Mouse (Mus musculus): ENCODE results near the gene Spns1. TPM values are rescaled to one million over a fixed set of nuclear protein-coding genes. Genes with fewer than 3 reads are reported as not detected.

The Spns1 gene
- polyA plus RNA-seq, 1 experiment from 2014 or later, result 41.1 TPM

Small RNA genes lying within 50 kb of the gene (microRNA-seq; reads per million reads assigned to microRNA genes)
- gene Mir7058, result not detected

Other genes with a start within 250 kb of the Spns1 start
- gene Xpo6, start 176.9 kb downstream of the Spns1 start, polyA plus RNA-seq (2015; fragmentation: Nextera tagmentation; extraction: Ambion mirVana), result 27.6 and 31.5 TPM in 2 replicates
- 12.1 and 13.6 TPM in 2 replicates for gene Sbk1, start 104.8 kb downstream of the Spns1 start, polyA plus RNA-seq (2015; fragmentation: Nextera tagmentation; extraction: Ambion mirVana)
- 17.4 and 51.1 TPM in 2 replicates for gene Lat, start 7.9 kb downstream of the Spns1 start, polyA plus RNA-seq (2015; fragmentation: Nextera tagmentation; extraction: Ambion mirVana)
- 1.4 TPM in 2 replicates for gene Nfatc2ip, start 19.3 kb upstream of the Spns1 start, polyA plus RNA-seq (2015; fragmentation: Nextera tagmentation; extraction: Ambion mirVana)
- 0.05 and 0.09 TPM in 2 replicates for gene Cd19, start 37.4 kb upstream of the Spns1 start, polyA plus RNA-seq (2015; fragmentation: Nextera tagmentation; extraction: Ambion mirVana)
- 22.1 and 22.2 TPM in 2 replicates for gene Rabep2, start 51.3 kb upstream of the Spns1 start, polyA plus RNA-seq (2015; fragmentation: Nextera tagmentation; extraction: Ambion mirVana)
- gene Atp2a1, start 85.7 kb upstream of the Spns1 start, polyA plus RNA-seq (2015; fragmentation: Nextera tagmentation; extraction: Ambion mirVana), result 1.4 and 6.4 TPM in 2 replicates
- gene Sh2b1, start 98.0 kb upstream of the Spns1 start, polyA plus RNA-seq (2015; fragmentation: Nextera tagmentation; extraction: Ambion mirVana), result 44.3 and 46.0 TPM in 2 replicates
- 224 and 229 TPM in 2 replicates for gene Tufm, start 109.9 kb upstream of the Spns1 start, polyA plus RNA-seq (2015; fragmentation: Nextera tagmentation; extraction: Ambion mirVana)
- 29.7 and 30.6 TPM in 2 replicates for gene Atxn2l, start 126.0 kb upstream of the Spns1 start, polyA plus RNA-seq (2015; fragmentation: Nextera tagmentation; extraction: Ambion mirVana)
- gene Eif3c, start 189.0 kb upstream of the Spns1 start, polyA plus RNA-seq (2015; fragmentation: Nextera tagmentation; extraction: Ambion mirVana), result 115 and 120 TPM in 2 replicates
- gene Apobr, start 207.5 kb upstream of the Spns1 start, polyA plus RNA-seq (2015; fragmentation: Nextera tagmentation; extraction: Ambion mirVana), result 0.71 and 0.75 TPM in 2 replicates
- gene Cln3, start 208.4 kb upstream of the Spns1 start, polyA plus RNA-seq (2015; fragmentation: Nextera tagmentation; extraction: Ambion mirVana), result 20.2 TPM in 2 replicates
- not detected in 2 replicates for gene Il27, start 217.5 kb upstream of the Spns1 start, polyA plus RNA-seq (2015; fragmentation: Nextera tagmentation; extraction: Ambion mirVana)

Data from heart, embryonic 16.5 days (tissue).